Mouse (Mus musculus) embryonic facial prominence, embryonic 15.5 days (tissue): ENCODE data around the gene Zc3h10. TPM values are rescaled to one million over a fixed set of nuclear protein-coding genes. Genes with fewer than 3 reads are reported as not detected.
A peak's percentile ranks its signal among the peaks of the same experiment; 100 is the strongest.

Experiments used
- ATAC-seq: fragments of 200-750 bp; cut with Nextera tagmentation; 2 replicates; pipeline ENCODE4 v1.8.0; 2017; ENCODE audit warnings: low read depth, moderate TSS enrichment; ENCODE audit not compliant: insufficient number of reproducible peaks, low FRiP score, low TSS enrichment
- H3K27ac ChIP-seq: fragments of 300-500 bp; sonication (generic); replicated peaks from 2 replicates; pipeline ENCODE4 v1.5.1; 2015; ENCODE audit warnings: mild to moderate bottlenecking, inconsistent platforms
- H3K27me3 ChIP-seq: fragments of 300-500 bp; sonication (generic); 2 replicates; pipeline ENCODE4 v1.6.1; 2015; ENCODE audit warnings: inconsistent platforms
- H3K36me3 ChIP-seq: fragments of 300-500 bp; sonication (generic); 2 replicates; pipeline ENCODE4 v1.6.1; 2015; ENCODE audit warnings: mild to moderate bottlenecking, inconsistent platforms
- H3K4me1 ChIP-seq: fragments of 300-500 bp; sonication (generic); 2 replicates; pipeline ENCODE4 v1.6.1; 2015; ENCODE audit warnings: inconsistent platforms
- H3K4me2 ChIP-seq: fragments of 300-500 bp; sonication (generic); replicated peaks from 2 replicates; pipeline ENCODE4 v1.6.1; 2015; ENCODE audit warnings: mild to moderate bottlenecking, inconsistent platforms
- H3K4me3 ChIP-seq: fragments of 300-500 bp; sonication (generic); replicated peaks from 2 replicates; pipeline ENCODE4 v1.5.1; 2015; ENCODE audit warnings: mild to moderate bottlenecking, inconsistent platforms
- H3K9ac ChIP-seq: fragments of 300-500 bp; sonication (generic); 2 replicates; pipeline ENCODE4 v1.6.1; 2015; ENCODE audit warnings: inconsistent platforms
- H3K9me3 ChIP-seq: fragments of 300-500 bp; sonication (generic); replicated peaks from 2 replicates; pipeline ENCODE4 v1.6.1; 2016; ENCODE audit warnings: inconsistent platforms
- WGBS: fragments of 180-500 bp; shearing (Covaris S2); methylation state at CpG from one replicate; pipeline ENCODE4 v1.1.7; 2015; 5-methylcytosine and 5-hydroxymethylcytosine counted together
- polyA plus RNA-seq: library from polyadenylated mRNA; unstranded; fragments of >200 nt; fragmentation: Nextera tagmentation; extraction: Ambion mirVana; gene quantifications from 2 replicates; pipeline ENCODE4 v1.2.1, GENCODE M21; 2015

Zc3h10 gene
- polyA plus RNA-seq, 1 experiment from 2014 or later, result 16.0 TPM

GRCm38 (mm10) chr10:128543100-128543499 is 4.5 kb downstream of the Zc3h10 start:
- no peaks in the 10 kb centered on the region for H3K9me3 ChIP-seq
- H3K4me3 ChIP-seq, result no peak overlapping the region
- no peak overlapping the region for H3K4me2 ChIP-seq
- WGBS, result 80% methylated on average over 2 of the region's 2 CpGs
- peaks cover 13% of the 10 kb centered on the region; the same call in 1 of the 2 replicates for H3K4me1 ChIP-seq
- H3K9ac ChIP-seq, result no peak overlapping the region
- H3K27me3 ChIP-seq, result no peaks in the 10 kb centered on the region
- peaks cover 41% of the 10 kb centered on the region for H3K36me3 ChIP-seq
- H3K27ac ChIP-seq, result no peak overlapping the region
- no peak for ATAC-seq

- WGBS, result 81% methylated on average over 1 of the region's 1 CpGs
- no peak overlapping the region for H3K4me3 ChIP-seq
- no peaks in the 10 kb centered on the region for H3K9me3 ChIP-seq
- peaks cover 19% of the 10 kb centered on the region for H3K36me3 ChIP-seq
- no peak for ATAC-seq
- no peaks in the 10 kb centered on the region for H3K27me3 ChIP-seq
- H3K9ac ChIP-seq, result no peak overlapping the region
- H3K4me2 ChIP-seq, result no peak overlapping the region
- no peak overlapping the region for H3K27ac ChIP-seq
- H3K4me1 ChIP-seq, result peaks cover 10% of the 10 kb centered on the region; the same call in 1 of the 2 replicates
Observed at GRCm38 (mm10) chr10:128538340-128538870, 9.2 kb downstream of the Zc3h10 start.

- no peaks in the 10 kb centered on the region for H3K27me3 ChIP-seq
- 13% methylated on average over 18 of the region's 18 CpGs for WGBS
- peak; percentile 93 for ATAC-seq
Observed at GRCm38 (mm10) chr10:128536266-128536940, 11.2 kb downstream of the Zc3h10 start.

GRCm38 (mm10) chr10:128535624-128536265 is 11.8 kb downstream of the Zc3h10 start:
- Histone ChIP-seq H3K4me2 (peak overlapping the region; percentile 45), H3K4me3 (peak overlapping the region; percentile 19; the same call in 1 of the 2 replicates), H3K9ac (no peak overlapping the region), H3K4me1 (peaks cover 10% of the 10 kb centered on the region; the same call in 1 of the 2 replicates), H3K27me3 (no peaks in the 10 kb centered on the region), H3K27ac (peak overlapping the region; percentile 82), H3K9me3 (no peaks in the 10 kb centered on the region), H3K36me3 (no peaks in the 10 kb centered on the region)
- WGBS, result 67% methylated on average over 4 of the region's 4 CpGs
- peak; percentile 13; the same call in 1 of the 2 replicates for ATAC-seq

More at GRCm38 (mm10) chr10:128536266-128536940, 11.2 kb downstream of the Zc3h10 start:
- H3K9me3 ChIP-seq, result no peaks in the 10 kb centered on the region
- H3K27ac ChIP-seq, result peak overlapping the region; percentile 82
- peak overlapping the region; percentile 45 for H3K4me2 ChIP-seq
- H3K36me3 ChIP-seq, result peaks cover 5% of the 10 kb centered on the region; the same call in 1 of the 2 replicates
- H3K9ac ChIP-seq, result no peak overlapping the region
- H3K4me3 ChIP-seq, result peak overlapping the region; percentile 19
- peaks cover 10% of the 10 kb centered on the region; the same call in 1 of the 2 replicates for H3K4me1 ChIP-seq

- no peaks in the 10 kb centered on the region for H3K36me3 ChIP-seq
- 84% methylated on average over 2 of the region's 2 CpGs for WGBS
- ATAC-seq, result no peak
- H3K9me3 ChIP-seq, result no peaks in the 10 kb centered on the region
- no peak overlapping the region for H3K4me2 ChIP-seq
- H3K9ac ChIP-seq, result no peak overlapping the region
- no peak overlapping the region for H3K27ac ChIP-seq
- no peak overlapping the region for H3K4me3 ChIP-seq
- H3K4me1 ChIP-seq, result peaks cover 10% of the 10 kb centered on the region; the same call in 1 of the 2 replicates
- H3K27me3 ChIP-seq, result no peaks in the 10 kb centered on the region
Observed at GRCm38 (mm10) chr10:128535206-128535605, 12.4 kb downstream of the Zc3h10 start.

- 25% methylated on average over 28 of the region's 28 CpGs for WGBS
- Histone ChIP-seq H3K9me3 (no peaks in the 10 kb centered on the region), H3K4me2 (peak overlapping the region; percentile 98), H3K9ac (peak overlapping the region; percentile 12; the same call in 1 of the 2 replicates), H3K27me3 (no peaks in the 10 kb centered on the region; the same call in none of the 2 replicates), H3K27ac (peak overlapping the region; percentile 91), H3K4me1 (peaks cover 15% of the 10 kb centered on the region), H3K36me3 (peaks cover 6% of the 10 kb centered on the region; the same call in 1 of the 2 replicates), H3K4me3 (peak overlapping the region; percentile 90)
- no peak for ATAC-seq
Observed at GRCm38 (mm10) chr10:128526366-128527356, 20.9 kb downstream of the Zc3h10 start.

- Histone ChIP-seq H3K4me2 (peak within 1 kb of the TSS; percentile 98), H3K27ac (peak within 1 kb of the TSS; percentile 91), H3K27me3 (no peaks in the 10 kb centered on the region; the same call in none of the 2 replicates), H3K9me3 (no peaks in the 10 kb centered on the region), H3K4me3 (peak within 1 kb of the TSS; percentile 90), H3K36me3 (peaks cover 15% of the 10 kb centered on the region), H3K4me1 (peaks cover 15% of the 10 kb centered on the region), H3K9ac (peak within 1 kb of the TSS; percentile 79)
- ATAC-seq, result peak; percentile 97
- under 1% methylated on average over 37 of the region's 37 CpGs for WGBS
Observed at GRCm38 (mm10) chr10:128525671-128526308, 21.8 kb downstream of the Zc3h10 start, which contains the start of gene Esyt1. Gene Esyt1 (minus strand): TSS chr10:128525871.

GRCm38 (mm10) chr10:128524732-128525662 is 22.6 kb downstream of the Zc3h10 start:
- Histone ChIP-seq H3K36me3 (peaks cover 23% of the 10 kb centered on the region), H3K27ac (peak overlapping the region; percentile 91), H3K4me3 (peak overlapping the region; percentile 90), H3K9me3 (no peaks in the 10 kb centered on the region), H3K9ac (peak overlapping the region; percentile 79), H3K4me2 (peak overlapping the region; percentile 98), H3K27me3 (no peaks in the 10 kb centered on the region; the same call in none of the 2 replicates), H3K4me1 (peaks cover 15% of the 10 kb centered on the region)
- peak; percentile 4; the same call in 1 of the 2 replicates for ATAC-seq
- under 1% methylated on average over 58 of the region's 58 CpGs for WGBS

- no peak for ATAC-seq
- Histone ChIP-seq H3K4me1 (peaks cover 15% of the 10 kb centered on the region), H3K27ac (peak overlapping the region; percentile 91), H3K27me3 (no peaks in the 10 kb centered on the region; the same call in none of the 2 replicates), H3K9me3 (no peaks in the 10 kb centered on the region), H3K4me3 (peak overlapping the region; percentile 90), H3K9ac (peak overlapping the region; percentile 79; the same call in 1 of the 2 replicates), H3K36me3 (peaks cover 30% of the 10 kb centered on the region), H3K4me2 (peak overlapping the region; percentile 98)
- 16% methylated on average over 11 of the region's 11 CpGs for WGBS
Observed at GRCm38 (mm10) chr10:128524111-128524731, 23.4 kb downstream of the Zc3h10 start.
